Mouse (Mus musculus) pancreas, adult 10 weeks (tissue): Measurements from ENCODE around the gene Gm10197. TPM values are rescaled to one million over a fixed set of nuclear protein-coding genes. Genes with fewer than 3 reads are reported as not detected.

Source experiments
- polyA plus RNA-seq: library from polyadenylated mRNA; stranded (reverse); fragments of 350-450 nt; fragmentation: Illumina TruSeq; extraction: RNeasy Lipid Tissue Mini Kit (QIAGEN cat#74804); gene quantifications from one replicate; pipeline ENCODE4 v1.2.3, GENCODE M21; 2015; ENCODE audit warnings: low read depth, low replicate concordance; ENCODE audit not compliant: insufficient read depth

Gm10197 gene
- not detected for polyA plus RNA-seq

DNA sequence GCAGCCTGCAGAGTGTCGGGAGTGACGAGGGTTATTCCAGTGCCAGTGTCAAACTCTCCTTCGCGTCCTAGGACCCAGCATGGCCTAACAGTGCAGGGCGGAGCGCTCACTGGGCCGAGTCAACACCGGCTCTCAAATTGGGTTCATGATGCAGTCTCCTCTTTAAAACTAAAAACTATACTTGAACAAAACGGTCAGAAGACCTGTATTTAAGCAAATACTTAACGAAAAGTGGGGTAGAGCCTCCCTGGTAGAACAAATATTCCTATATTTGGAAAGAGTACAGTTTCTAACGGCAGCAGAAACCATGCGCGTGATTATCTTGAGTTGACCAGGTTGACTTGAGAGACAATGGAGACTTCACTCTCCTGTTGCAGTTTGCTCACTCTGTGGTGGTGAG lies at the start of gene Gm10197:
TSS of gene Gm10197 (minus strand) at position 101 of the 400 bp plus-strand sequence.

DNA sequence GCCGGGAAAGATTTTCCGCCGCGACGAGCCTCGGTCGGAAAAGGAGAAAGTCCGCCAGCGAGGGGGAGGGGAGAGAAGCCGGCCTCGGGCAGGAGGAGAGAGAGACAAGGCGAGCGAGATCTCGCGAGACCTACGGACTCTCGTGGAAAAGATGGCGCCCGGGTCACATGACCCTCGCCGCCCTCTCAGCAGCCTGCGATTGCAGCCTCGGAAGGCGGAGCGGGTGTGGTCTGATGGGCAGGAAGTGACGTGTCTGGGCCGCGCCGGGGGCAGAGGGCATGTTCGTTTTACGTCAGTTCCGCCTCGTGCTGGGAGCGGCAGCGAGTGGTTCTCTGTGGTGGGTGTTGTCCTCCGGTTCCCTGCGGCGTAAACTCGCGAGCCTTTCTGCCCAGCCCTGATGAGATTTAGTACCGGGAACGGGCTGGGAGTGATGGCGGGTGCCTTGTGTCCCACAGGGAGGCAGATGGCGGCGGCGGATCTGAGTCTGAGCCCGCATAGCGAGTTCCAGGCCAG lies 19.0 kb upstream of the Gm10197 start, which contains the start of gene Smndc1:
TSS of gene Smndc1 (minus strand) at position 84 of the 513 bp plus-strand sequence.

Other genes with a start within 250 kb of the Gm10197 start
- gene Add3, start 231.3 kb downstream of the Gm10197 start, polyA plus RNA-seq, result 11.5 TPM
- 4.5 TPM for gene Mxi1, start 61.2 kb downstream of the Gm10197 start, polyA plus RNA-seq
- 7.1 TPM for gene Smndc1, start 18.8 kb upstream of the Gm10197 start, polyA plus RNA-seq
- gene Dusp5, start 157.3 kb upstream of the Gm10197 start, polyA plus RNA-seq, result 1.9 TPM
- gene Nutf2-ps1, start 217.3 kb upstream of the Gm10197 start, polyA plus RNA-seq, result 2.7 TPM
- gene Smc3, start 228.6 kb upstream of the Gm10197 start, polyA plus RNA-seq, result 5.7 TPM